Mouse (Mus musculus) MEL (cell line): ENCODE results near the gene Trim66. TPM values are rescaled to one million over a fixed set of nuclear protein-coding genes. Genes with fewer than 3 reads are reported as not detected.

Experiments used
- DNase-seq: peaks from one replicate; pipeline ENCODE4 v3.0.0; 2011; ENCODE audit warnings: low read depth, low spot score
- H3K27ac ChIP-seq: 2 replicates; pipeline ENCODE4 v1.5.1; 2012; ENCODE audit warnings: low read depth, mild to moderate bottlenecking, control low read depth, low read length, moderate library complexity; ENCODE audit not compliant: control insufficient read depth
- H3K27me3 ChIP-seq, 2 experiments: fragments of 150-350 bp in 1 of 2; sonication (generic) in 1 of 2; 2 replicates each; pipeline ENCODE4 v1.6.1; 2012; ENCODE audit warnings: low read length in 2 of 2, mild to moderate bottlenecking in 2 of 2, improper control_type of control experiment in 1 of 2, moderate library complexity in 1 of 2; ENCODE audit not compliant: insufficient read depth in 2 of 2, control insufficient read depth in 1 of 2
- H3K36me3 ChIP-seq, 2 experiments: 2 replicates each; pipeline ENCODE4 v1.6.1; 2012 to 2014; ENCODE audit warnings: low read length in 2 of 2, improper control_type of control experiment in 1 of 2, inconsistent platforms in 1 of 2, mild to moderate bottlenecking in 1 of 2; ENCODE audit not compliant: insufficient read depth in 2 of 2, control insufficient read depth in 1 of 2
- H3K4me1 ChIP-seq, 2 experiments: fragments of 150-350 bp in 1 of 2; sonication (generic) in 1 of 2; 2 replicates each; pipeline ENCODE4 v1.6.1; 2012; ENCODE audit warnings: low read length in 2 of 2, improper control_type of control experiment in 1 of 2, mild to moderate bottlenecking in 1 of 2; ENCODE audit not compliant: insufficient read depth in 2 of 2, control insufficient read depth in 1 of 2
- H3K4me3 ChIP-seq, 2 experiments: fragments of 150-350 bp in 1 of 2; sonication (generic) in 1 of 2; 2 replicates each; pipeline ENCODE4 v1.5.1; 2012; ENCODE audit warnings: low read depth in 2 of 2, low read length in 2 of 2, mild to moderate bottlenecking in 2 of 2, moderate library complexity in 2 of 2, control low read depth in 1 of 2, improper control_type of control experiment in 1 of 2; ENCODE audit not compliant: control insufficient read depth in 1 of 2, insufficient read depth in 1 of 2
- H3K79me2 ChIP-seq: 2 replicates; pipeline ENCODE4 v1.6.1; 2012; ENCODE audit warnings: mild to moderate bottlenecking, low read length, moderate library complexity; ENCODE audit not compliant: control insufficient read depth, poor library complexity, insufficient read depth
- H3K9ac ChIP-seq: 2 replicates; pipeline ENCODE4 v1.6.1; 2012; ENCODE audit warnings: low read depth, mild to moderate bottlenecking, control low read depth, low read length, moderate library complexity; ENCODE audit not compliant: control insufficient read depth, poor library complexity, severe bottlenecking
- H3K9me3 ChIP-seq: fragments of 150-350 bp; sonication (generic); replicated peaks from 2 replicates; pipeline ENCODE4 v1.6.1; 2012; ENCODE audit warnings: mild to moderate bottlenecking, low read length, improper control_type of control experiment, moderate library complexity; ENCODE audit not compliant: insufficient read depth
- CHD1 ChIP-seq: IDR thresholded peaks from 2 replicates; pipeline ENCODE4 v1.6.1; 2012; ENCODE audit warnings: low read depth, mild to moderate bottlenecking, inconsistent platforms, low read length, improper control_type of control experiment
- CHD2 ChIP-seq: IDR thresholded peaks from 2 replicates; pipeline ENCODE4 v1.6.1; 2011; ENCODE audit warnings: low read length, improper control_type of control experiment
- CTCF ChIP-seq, 3 experiments: IDR thresholded peaks in 2 of 3; conservative IDR thresholded peaks in 1 of 3; 2 replicates each; pipeline ENCODE4 v1.5.1; 2011 to 2012; ENCODE audit warnings: low read length in 3 of 3, low read depth in 2 of 3, mild to moderate bottlenecking in 2 of 3, improper control_type of control experiment in 1 of 3, inconsistent platforms in 1 of 3, mixed read lengths in 1 of 3, moderate library complexity in 1 of 3; ENCODE audit not compliant: control insufficient read depth in 1 of 3, insufficient read depth in 1 of 3, poor library complexity in 1 of 3, severe bottlenecking in 1 of 3
- E2F4 ChIP-seq: IDR thresholded peaks from 2 replicates; pipeline ENCODE4 v1.6.1; 2011; ENCODE audit warnings: low read depth, low read length, improper control_type of control experiment, borderline replicate concordance
- EP300 ChIP-seq, 2 experiments: IDR thresholded peaks; 2 replicates each; pipeline ENCODE4 v1.6.1; 2011; ENCODE audit warnings: improper control_type of control experiment in 2 of 2, low read length in 2 of 2, low read depth in 1 of 2, mild to moderate bottlenecking in 1 of 2
- JUND ChIP-seq: IDR thresholded peaks from 2 replicates; pipeline ENCODE4 v1.6.1; 2011; ENCODE audit warnings: low read depth, mild to moderate bottlenecking, improper control_type of control experiment, low read length
- MAFK ChIP-seq: IDR thresholded peaks from 2 replicates; pipeline ENCODE4 v1.6.1; 2011; ENCODE audit warnings: low read depth, mild to moderate bottlenecking, low read length, improper control_type of control experiment, borderline replicate concordance
- MEF2A ChIP-seq: IDR thresholded peaks from 2 replicates; pipeline ENCODE4 v1.6.1; 2014; ENCODE audit warnings: low read depth, mild to moderate bottlenecking, inconsistent platforms, low read length, improper control_type of control experiment; ENCODE audit not compliant: poor library complexity, insufficient replicate concordance, severe bottlenecking; ENCODE audit errors: extremely low read depth
- MXI1 ChIP-seq: IDR thresholded peaks from 2 replicates; pipeline ENCODE4 v1.6.1; 2011; ENCODE audit warnings: mild to moderate bottlenecking, low read depth, low read length, improper control_type of control experiment
- MYB ChIP-seq: IDR thresholded peaks from 2 replicates; pipeline ENCODE4 v1.6.1; 2011; ENCODE audit warnings: mild to moderate bottlenecking, low read depth, low read length, improper control_type of control experiment
- POLR2AphosphoS5 ChIP-seq: IDR thresholded peaks from 2 replicates; pipeline ENCODE4 v1.6.1; 2012; ENCODE audit warnings: low read depth, borderline replicate concordance, mild to moderate bottlenecking, inconsistent platforms, low read length, moderate library complexity, mixed read lengths
- RAD21 ChIP-seq: IDR thresholded peaks from 2 replicates; pipeline ENCODE4 v1.6.1; 2011; ENCODE audit warnings: mild to moderate bottlenecking, low read depth, low read length, improper control_type of control experiment
- SMC3 ChIP-seq: IDR thresholded peaks from 2 replicates; pipeline ENCODE4 v1.6.1; 2011; ENCODE audit warnings: low read depth, low read length, improper control_type of control experiment
- TAL1 ChIP-seq: IDR thresholded peaks from 2 replicates; pipeline ENCODE4 v1.6.1; 2012; ENCODE audit warnings: mild to moderate bottlenecking, inconsistent platforms, low read length, moderate library complexity, mixed read lengths
- TBP ChIP-seq: IDR thresholded peaks from 2 replicates; pipeline ENCODE4 v1.8.0; 2011; ENCODE audit warnings: low read depth, low read length, improper control_type of control experiment
- UBTF ChIP-seq: IDR thresholded peaks from 2 replicates; pipeline ENCODE4 v1.6.1; 2012; ENCODE audit warnings: low read depth, mild to moderate bottlenecking, inconsistent platforms, low read length, improper control_type of control experiment, moderate library complexity, borderline replicate concordance; ENCODE audit not compliant: insufficient read depth
- ZC3H11A ChIP-seq: IDR thresholded peaks from 2 replicates; pipeline ENCODE4 v1.6.1; 2012; ENCODE audit warnings: low read depth, mild to moderate bottlenecking, inconsistent platforms, low read length, improper control_type of control experiment
- ZMIZ1 ChIP-seq: IDR thresholded peaks from 2 replicates; pipeline ENCODE4 v1.6.1; 2012; ENCODE audit warnings: low read depth, mild to moderate bottlenecking, inconsistent platforms, low read length, improper control_type of control experiment, moderate library complexity
- ZNF384 ChIP-seq: IDR thresholded peaks from 2 replicates; pipeline ENCODE4 v1.6.1; 2012; ENCODE audit warnings: low read depth, mild to moderate bottlenecking, inconsistent platforms, low read length, improper control_type of control experiment
- polyA plus RNA-seq, 2 experiments: library from polyadenylated mRNA; stranded (reverse) in 1 of 2; unstranded in 1 of 2; fragments of >175 nt in 1 of 2; fragments of >200 nt in 1 of 2; gene quantifications; 2 replicates each; pipeline versions ENCODE4 v1.2.1 to v1.2.4; 2012; ENCODE audit warnings: low replicate concordance in 2 of 2, low read depth in 1 of 2; ENCODE audit not compliant: insufficient read length in 2 of 2, insufficient read depth in 1 of 2, missing spikeins in 1 of 2
- total RNA-seq: library from RNA; depleted of rRNA; stranded (reverse); fragments of 300-350 nt; gene quantifications from 2 replicates; pipeline ENCODE4 v1.2.3, GENCODE M21; 2012

Trim66 gene
- total and polyA plus RNA-seq, 3 experiments = 0.01 TPM; not detected in 2

- no peaks in the 10 kb centered on the region for H3K36me3 ChIP-seq
- no peaks in the 10 kb centered on the region for H3K9me3 ChIP-seq
- H3K27me3 ChIP-seq = peaks cover 4 to 7% of the 10 kb centered on the region in 2 experiments
- no peaks in the 10 kb centered on the region for H3K79me2 ChIP-seq
- H3K4me1 ChIP-seq = no peaks in the 10 kb centered on the region
- no peak overlapping the region for H3K9ac ChIP-seq
- DNase-seq = peak; percentile 32
- H3K4me3 ChIP-seq = no peak overlapping the region
- TF ChIP-seq CTCF (IDR thresholded peaks at IDR 0.05 in 2 of 3, conservative IDR thresholded peaks at IDR 0.05 in 1 of 3; ENCODE audit: control insufficient read depth in 1 of 3, insufficient read depth in 1 of 3, low read depth in 2 of 3, low read length in 3 of 3, poor library complexity in 1 of 3, severe bottlenecking in 1 of 3) (peak; percentile 21 to 76 (median 30); a peak in 4 of 6 replicates), ZC3H11A (peak; percentile 71), RAD21 (peak; percentile 95), UBTF (no peak), MEF2A (no peak), SMC3 (peak; percentile 75)
- no peak overlapping the region for H3K27ac ChIP-seq
These were observed 83.3 kb downstream of the Trim66 start for GRCm38 (mm10) chr7:109424422-109425159.

- H3K4me3 ChIP-seq = no peak overlapping the region
- peaks cover 0 to 2% of the 10 kb centered on the region in 2 experiments; a peak in 1 of 4 replicates for H3K27me3 ChIP-seq
- no peaks in the 10 kb centered on the region for H3K79me2 ChIP-seq
- DNase-seq = no peak
- H3K9ac ChIP-seq = no peak overlapping the region
- H3K27ac ChIP-seq = no peak overlapping the region
- H3K36me3 ChIP-seq = no peaks in the 10 kb centered on the region
- no peaks in the 10 kb centered on the region for H3K4me1 ChIP-seq
- TF ChIP-seq MAFK = no peak
- TF ChIP-seq ZC3H11A = no peak
- no peak for TF ChIP-seq TBP
- TF ChIP-seq ZNF384 = no peak
- no peak for TF ChIP-seq POLR2AphosphoS5
- no peak for TF ChIP-seq CHD1
- no peak for TF ChIP-seq E2F4
- TF ChIP-seq EP300 (IDR thresholded peaks at IDR 0.05; ENCODE audit: low read depth in 1 of 2, low read length in 2 of 2) = no peak
- TF ChIP-seq CHD2 = no peak
- TF ChIP-seq TAL1 = no peak
- TF ChIP-seq JUND = no peak
- TF ChIP-seq MEF2A = no peak
- no peak for TF ChIP-seq ZMIZ1
- TF ChIP-seq MXI1 = no peak
- no peak for TF ChIP-seq MYB
- no peaks in the 10 kb centered on the region for H3K9me3 ChIP-seq
These were observed 85.1 kb downstream of the Trim66 start for GRCm38 (mm10) chr7:109422803-109423202.
